Mouse (Mus musculus): ENCODE measurements around the gene Cpeb3. TPM values are rescaled to one million over a fixed set of nuclear protein-coding genes. Genes with fewer than 3 reads are reported as not detected.

The Cpeb3 gene
- polyA plus RNA-seq, 1 experiment, result 4.1 TPM

- Histone ChIP-seq H3K4me3 (ENCODE audit: extremely low read depth, insufficient read depth, insufficient read length) (peak overlapping the region; percentile 73), H3K4me1 (ENCODE audit: control insufficient read depth, insufficient read depth, insufficient read length) (peaks cover 8% of the 10 kb centered on the region; the same call in 1 of the 2 replicates), H3K36me3 (ENCODE audit: control insufficient read depth, insufficient read depth, low read length) (no peaks in the 10 kb centered on the region), H3K27ac (ENCODE audit: insufficient read depth, low read length) (peak overlapping the region; percentile 20; the same call in 1 of the 2 replicates), H3K27me3 (ENCODE audit: control insufficient read depth, insufficient read depth, low read length) (peaks cover 15% of the 10 kb centered on the region)
- peak in 1 of 2 experiments; percentile 10 for DNase-seq (ENCODE audit: low read depth in 1 of 2, low spot score in 2 of 2)
- TF ChIP-seq POLR2A (IDR thresholded peaks at IDR 0.05; ENCODE audit: low read depth, low read length), result no peak
- TF ChIP-seq CTCF (IDR thresholded peaks at IDR 0.05; ENCODE audit: extremely low read depth, insufficient read depth, insufficient read length, insufficient replicate concordance), result no peak
- WGBS, result under 1% methylated on average over 36 of the region's 36 CpGs
These were observed 33.5 kb downstream of the Cpeb3 start for GRCm38 (mm10) chr19:37174716-37175435.

- Histone ChIP-seq H3K27me3 (ENCODE audit: control insufficient read depth, insufficient read depth, low read length) (peaks cover 15% of the 10 kb centered on the region), H3K36me3 (ENCODE audit: control insufficient read depth, insufficient read depth, low read length) (no peaks in the 10 kb centered on the region), H3K4me3 (ENCODE audit: extremely low read depth, insufficient read depth, insufficient read length) (peak overlapping the region; percentile 73), H3K4me1 (ENCODE audit: control insufficient read depth, insufficient read depth, insufficient read length) (peaks cover 8% of the 10 kb centered on the region; the same call in 1 of the 2 replicates), H3K27ac (ENCODE audit: insufficient read depth, low read length) (no peak overlapping the region)
- TF ChIP-seq CTCF (IDR thresholded peaks at IDR 0.05; ENCODE audit: extremely low read depth, insufficient read depth, insufficient read length, insufficient replicate concordance), result no peak
- no peak for TF ChIP-seq POLR2A (IDR thresholded peaks at IDR 0.05; ENCODE audit: low read depth, low read length)
- whole genome bisulfite sequencing, result 2% methylated on average over 70 of the region's 70 CpGs
- peak in 1 of 2 experiments; percentile 7 for DNase-seq (ENCODE audit: low read depth in 1 of 2, low spot score in 2 of 2)
These were observed 34.2 kb downstream of the Cpeb3 start for GRCm38 (mm10) chr19:37174116-37174715.

- TF ChIP-seq POLR2A (IDR thresholded peaks at IDR 0.05; ENCODE audit: low read depth, low read length) (no peak), CTCF (IDR thresholded peaks at IDR 0.05; ENCODE audit: extremely low read depth, insufficient read depth, insufficient read length, insufficient replicate concordance) (no peak)
- WGBS, result 50% methylated on average over 20 of the region's 20 CpGs
- peaks cover 8% of the 10 kb centered on the region; the same call in 1 of the 2 replicates for H3K4me1 ChIP-seq (ENCODE audit: control insufficient read depth, insufficient read depth, insufficient read length)
- no peaks in the 10 kb centered on the region for H3K36me3 ChIP-seq (ENCODE audit: control insufficient read depth, insufficient read depth, low read length)
- no peak for DNase-seq (ENCODE audit: low read depth in 1 of 2, low spot score in 2 of 2)
- peaks cover 15% of the 10 kb centered on the region for H3K27me3 ChIP-seq (ENCODE audit: control insufficient read depth, insufficient read depth, low read length)
- peak overlapping the region; percentile 73; the same call in 1 of the 2 replicates for H3K4me3 ChIP-seq (ENCODE audit: extremely low read depth, insufficient read depth, insufficient read length)
- no peak overlapping the region for H3K27ac ChIP-seq (ENCODE audit: insufficient read depth, low read length)
These were observed 34.9 kb downstream of the Cpeb3 start for GRCm38 (mm10) chr19:37173331-37174115.

GRCm38 (mm10) chr19:37172566-37173130 lies 35.8 kb downstream of the Cpeb3 start:
- 78% methylated on average over 11 of the region's 11 CpGs for WGBS
- Histone ChIP-seq H3K4me3 (ENCODE audit: extremely low read depth, insufficient read depth, insufficient read length) (no peak overlapping the region), H3K27ac (ENCODE audit: insufficient read depth, low read length) (no peak overlapping the region), H3K36me3 (ENCODE audit: control insufficient read depth, insufficient read depth, low read length) (no peaks in the 10 kb centered on the region), H3K27me3 (ENCODE audit: control insufficient read depth, insufficient read depth, low read length) (peaks cover 12% of the 10 kb centered on the region), H3K4me1 (ENCODE audit: control insufficient read depth, insufficient read depth, insufficient read length) (peaks cover 8% of the 10 kb centered on the region; the same call in 1 of the 2 replicates)
- no peak for TF ChIP-seq CTCF (IDR thresholded peaks at IDR 0.05; ENCODE audit: extremely low read depth, insufficient read depth, insufficient read length, insufficient replicate concordance)
- no peak for TF ChIP-seq POLR2A (IDR thresholded peaks at IDR 0.05; ENCODE audit: low read depth, low read length)
- no peak for DNase-seq (ENCODE audit: low read depth in 1 of 2, low spot score in 2 of 2)

- peaks cover 12% of the 10 kb centered on the region for H3K27me3 ChIP-seq (ENCODE audit: control insufficient read depth, insufficient read depth, low read length)
These were observed 36.3 kb downstream of the Cpeb3 start for GRCm38 (mm10) chr19:37172096-37172495.

GRCm38 (mm10) chr19:37156770-37157336 lies 51.5 kb downstream of the Cpeb3 start:
- WGBS, result 63% methylated on average over 5 of the region's 5 CpGs
- no peak overlapping the region for H3K4me3 ChIP-seq (ENCODE audit: extremely low read depth, insufficient read depth, insufficient read length)
- no peaks in the 10 kb centered on the region for H3K36me3 ChIP-seq (ENCODE audit: control insufficient read depth, insufficient read depth, low read length)
- H3K27me3 ChIP-seq (ENCODE audit: control insufficient read depth, insufficient read depth, low read length), result no peaks in the 10 kb centered on the region
- DNase-seq (ENCODE audit: low read depth in 1 of 2, low spot score in 2 of 2), result no peak
- H3K27ac ChIP-seq (ENCODE audit: insufficient read depth, low read length), result no peak overlapping the region
- TF ChIP-seq POLR2A (IDR thresholded peaks at IDR 0.05; ENCODE audit: low read depth, low read length), result no peak
- TF ChIP-seq CTCF (IDR thresholded peaks at IDR 0.05; ENCODE audit: extremely low read depth, insufficient read depth, insufficient read length, insufficient replicate concordance), result no peak
- H3K4me1 ChIP-seq (ENCODE audit: control insufficient read depth, insufficient read depth, insufficient read length), result no peaks in the 10 kb centered on the region

More at GRCm38 (mm10) chr19:37172096-37172495, 36.3 kb downstream of the Cpeb3 start:
- H3K4me3 ChIP-seq (ENCODE audit: extremely low read depth, insufficient read depth, insufficient read length), result no peak overlapping the region
- TF ChIP-seq CTCF (IDR thresholded peaks at IDR 0.05; ENCODE audit: extremely low read depth, insufficient read depth, insufficient read length, insufficient replicate concordance) (no peak), POLR2A (IDR thresholded peaks at IDR 0.05; ENCODE audit: low read depth, low read length) (no peak)
- no peaks in the 10 kb centered on the region for H3K36me3 ChIP-seq (ENCODE audit: control insufficient read depth, insufficient read depth, low read length)
- H3K4me1 ChIP-seq (ENCODE audit: control insufficient read depth, insufficient read depth, insufficient read length), result peaks cover 8% of the 10 kb centered on the region; the same call in 1 of the 2 replicates
- 75% methylated on average over 1 of the region's 1 CpGs for WGBS
- H3K27ac ChIP-seq (ENCODE audit: insufficient read depth, low read length), result no peak overlapping the region
- DNase-seq (ENCODE audit: low read depth in 1 of 2, low spot score in 2 of 2), result no peak

All from spleen, adult 2 months (tissue).